Mouse (Mus musculus): Measurements from ENCODE around the gene Gm11060.

- TF ChIP-seq CTCF (IDR thresholded peaks at IDR 0.05; ENCODE audit: low read depth): no peak
- no peak for TF ChIP-seq EP300 (IDR thresholded peaks at IDR 0.05; ENCODE audit: low read depth)
Observed at GRCm38 (mm10) chr2:105089083-105089482, 2.7 kb upstream of the Gm11060 start.

Data from liver, embryonic 14.5 days (tissue).